Mouse (Mus musculus) kidney, adult 8-10 months (tissue): ENCODE measurements around the gene Fam81b.
"Not testable (repeated sequence)": the region's sequence is repeated elsewhere in the genome, so short reads cannot be mapped to it uniquely, and the experiment has no call there.

ENCODE experiments used
- DNase-seq, 2 experiments: peaks; one replicate each; pipeline ENCODE4 v3.0.0; 2022

The Fam81b gene

GRCm38 (mm10) chr13:76304637-76305122 is at the start of gene Fam81b:
TSS of gene Fam81b (minus strand) at chr13:76305072.
- DNase-seq = no peak

- DNase-seq = not testable (repeated sequence)
Measured at GRCm38 (mm10) chr13:76345941-76346340, 41.1 kb upstream of the Fam81b start.

GRCm38 (mm10) chr13:76318635-76319034 is 13.8 kb upstream of the Fam81b start:
- no peak for DNase-seq

- DNase-seq = no peak
Measured at GRCm38 (mm10) chr13:76311580-76311979, 6.7 kb upstream of the Fam81b start.

GRCm38 (mm10) chr13:76308811-76309210 is 3.9 kb upstream of the Fam81b start:
- no peak for DNase-seq

- no peak for DNase-seq
Measured at GRCm38 (mm10) chr13:76305655-76306365, 938 bp upstream of the Fam81b start.

- no peak for DNase-seq
Measured at GRCm38 (mm10) chr13:76305241-76305640, 369 bp upstream of the Fam81b start.

- no peak for DNase-seq
Measured at GRCm38 (mm10) chr13:76304201-76304600, 671 bp downstream of the Fam81b start.

GRCm38 (mm10) chr13:76303160-76303559 is 1.7 kb downstream of the Fam81b start:
- DNase-seq = no peak

GRCm38 (mm10) chr13:76302056-76302455 is 2.8 kb downstream of the Fam81b start:
- DNase-seq = no peak

- DNase-seq = no peak
Measured at GRCm38 (mm10) chr13:76292050-76292449, 12.8 kb downstream of the Fam81b start.

GRCm38 (mm10) chr13:76284597-76284996 is 20.3 kb downstream of the Fam81b start:
- no peak for DNase-seq

- no peak for DNase-seq
Measured at GRCm38 (mm10) chr13:76264361-76265026, 40.4 kb downstream of the Fam81b start.

GRCm38 (mm10) chr13:76258766-76259165 is 46.1 kb downstream of the Fam81b start:
- no peak for DNase-seq

GRCm38 (mm10) chr13:76256350-76256749 is 48.5 kb downstream of the Fam81b start:
- DNase-seq = peak; percentile 6 to 15

- no peak for DNase-seq
Measured at GRCm38 (mm10) chr13:76250092-76250491, 54.8 kb downstream of the Fam81b start.

GRCm38 (mm10) chr13:76249066-76249465 is 55.8 kb downstream of the Fam81b start:
- no peak for DNase-seq

- DNase-seq = no peak
Measured at GRCm38 (mm10) chr13:76215397-76215796, 89.5 kb downstream of the Fam81b start.

GRCm38 (mm10) chr13:76214928-76215327 is 89.9 kb downstream of the Fam81b start:
- DNase-seq = no peak

GRCm38 (mm10) chr13:76199943-76200342 is 104.9 kb downstream of the Fam81b start:
- DNase-seq = no peak

- DNase-seq = no peak
Measured at GRCm38 (mm10) chr13:76197297-76197848, 107.5 kb downstream of the Fam81b start.

- no peak for DNase-seq
Measured at GRCm38 (mm10) chr13:76195431-76196138, 109.3 kb downstream of the Fam81b start.

GRCm38 (mm10) chr13:76194937-76195336 is 109.9 kb downstream of the Fam81b start:
- DNase-seq = no peak
